Comparison of ENCODE assay signal across 10 mouse cellular contexts in the genomic region with DNA sequence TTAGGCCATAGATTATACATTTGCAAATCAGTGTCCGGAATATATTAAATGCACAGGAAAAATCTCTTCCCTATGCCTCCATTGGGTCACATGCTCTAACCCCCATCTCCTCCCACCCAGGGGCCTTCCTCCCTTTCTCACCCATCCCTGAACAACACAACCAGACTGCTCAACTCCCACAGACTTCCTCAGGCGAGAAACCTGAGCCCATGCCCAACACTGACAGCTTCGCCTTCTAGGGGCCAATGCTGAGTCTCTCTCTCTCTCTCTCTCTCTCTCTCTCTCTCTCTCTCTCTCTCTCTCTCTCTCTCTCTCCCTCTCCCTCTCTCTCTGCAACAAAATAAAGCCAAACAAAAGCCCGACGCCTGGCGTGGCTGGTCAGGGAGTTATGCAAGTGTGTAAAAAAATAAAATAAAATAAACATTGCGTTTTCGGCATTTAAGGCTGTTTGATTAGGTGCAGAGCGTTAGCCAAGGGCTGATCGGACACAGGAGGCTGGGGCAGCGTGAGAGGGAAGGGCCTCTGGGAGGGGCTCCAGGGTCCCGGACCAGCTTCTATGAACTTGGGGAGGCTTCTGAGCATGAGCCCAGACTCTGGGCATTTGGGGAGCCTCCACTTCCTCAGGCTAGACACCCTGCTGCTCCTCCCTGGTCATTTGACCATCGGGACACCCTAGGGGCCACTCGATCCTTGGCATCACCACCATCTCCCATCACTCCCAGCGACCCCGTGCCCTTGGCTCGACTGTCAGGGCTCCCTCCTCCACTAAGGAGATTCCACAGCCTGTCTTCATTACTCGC. TPM values are rescaled to one million over a fixed set of nuclear protein-coding genes. Genes with fewer than 3 reads are reported as not detected.
DNase-seq lines count a peak whose midpoint lies in the region; ATAC-seq and TF ChIP-seq lines count a peak whose summit lies in the region.
"Had no signal": no experiment of that assay in that cellular context is flagged by ENCODE, and none has a peak within 500 bp of the region (broad histone marks: within the 10 kb centered on the region; RNA-seq: fewer than 3 reads in every experiment).

No protein-coding gene starts in this region.

- TF ChIP-seq POLR2A in cerebellum, adult 2 months (IDR thresholded peaks at IDR 0.05; ENCODE audit: borderline replicate concordance, insufficient read depth, low read length), result no peak

- no peak for DNase-seq in heart, postnatal 36 days
- no peak for DNase-seq in liver, embryonic 11.5 days (ENCODE audit: low spot score)
- DNase-seq in liver, postnatal 0 days, result no peak
- no peak for DNase-seq in cerebellum, adult 2 months
- DNase-seq: thymus, postnatal 4 days had no signal

- H3K4me2 ChIP-seq in heart, embryonic 11.5 days, result peak overlapping the region; percentile 40
- peak overlapping the region; percentile 12; the same call in 1 of the 2 replicates for H3K4me2 ChIP-seq in liver, embryonic 11.5 days
- no peak overlapping the region for H3K4me2 ChIP-seq in liver, postnatal 0 days (ENCODE audit: low read depth, low read length)
- peak overlapping the region; percentile 74 for H3K4me2 ChIP-seq in embryonic facial prominence, embryonic 12.5 days (replicated peaks)
- peak overlapping the region; percentile 65 for H3K4me2 ChIP-seq in lung, embryonic 16.5 days (ENCODE audit: low read depth, low read length)
- H3K4me2 ChIP-seq in neural tube, embryonic 15.5 days, result no peak overlapping the region

- no peak overlapping the region for H3K9ac ChIP-seq in heart, embryonic 11.5 days (ENCODE audit: low read depth, low read length)
- H3K9ac ChIP-seq in liver, embryonic 11.5 days (ENCODE audit: low read depth, low read length), result no peak overlapping the region
- no peak overlapping the region for H3K9ac ChIP-seq in liver, postnatal 0 days (replicated peaks)
- no peak overlapping the region for H3K9ac ChIP-seq in embryonic facial prominence, embryonic 12.5 days
- no peak overlapping the region for H3K9ac ChIP-seq in lung, embryonic 16.5 days (ENCODE audit: low read length)
- no peak overlapping the region for H3K9ac ChIP-seq in neural tube, embryonic 15.5 days (replicated peaks)
- H3K9ac ChIP-seq: neural tube, embryonic 12.5 days had no signal

- 8% methylated on average over 18 of the region's 18 CpGs for WGBS in heart, embryonic 11.5 days (ENCODE audit: insufficient replicate concordance)
- 12% methylated on average over 18 of the region's 18 CpGs for WGBS in liver, embryonic 11.5 days
- WGBS in liver, postnatal 0 days (ENCODE audit: insufficient replicate concordance), result 11% methylated on average over 18 of the region's 18 CpGs
- WGBS in embryonic facial prominence, embryonic 12.5 days, result 4% methylated on average over 18 of the region's 18 CpGs
- 6% methylated on average over 18 of the region's 18 CpGs for WGBS in lung, embryonic 16.5 days
- 14% methylated on average over 18 of the region's 18 CpGs for WGBS in cerebellum, adult 2 months
- WGBS in neural tube, embryonic 15.5 days, result 8% methylated on average over 18 of the region's 18 CpGs

- peaks cover 87% of the 10 kb centered on the region for H3K27me3 ChIP-seq in heart, embryonic 11.5 days (ENCODE audit: control insufficient read depth, insufficient read depth, low read length)
- H3K27me3 ChIP-seq in liver, embryonic 11.5 days (replicated peaks; ENCODE audit: control insufficient read depth, insufficient read depth, low read length), result peaks cover 79% of the 10 kb centered on the region
- H3K27me3 ChIP-seq in liver, postnatal 0 days (ENCODE audit: insufficient read depth, low read length), result peaks cover 73% of the 10 kb centered on the region
- peaks cover 85% of the 10 kb centered on the region for H3K27me3 ChIP-seq in embryonic facial prominence, embryonic 12.5 days
- peaks cover 61% of the 10 kb centered on the region for H3K27me3 ChIP-seq in lung, embryonic 16.5 days (ENCODE audit: control insufficient read depth, insufficient read depth, low read depth, low read length)
- H3K27me3 ChIP-seq in cerebellum, adult 2 months (ENCODE audit: control insufficient read depth, insufficient read depth, low read length), result peaks cover 10% of the 10 kb centered on the region; the same call in 1 of the 2 replicates
- H3K27me3 ChIP-seq in neural tube, embryonic 15.5 days (replicated peaks), result peaks cover 84% of the 10 kb centered on the region

- H3K4me1 ChIP-seq in heart, embryonic 11.5 days (ENCODE audit: control insufficient read depth, insufficient read depth, low read length), result peaks cover 18% of the 10 kb centered on the region; the same call in 1 of the 2 replicates
- H3K4me1 ChIP-seq in liver, embryonic 11.5 days (replicated peaks; ENCODE audit: control insufficient read depth, insufficient read depth, low read length), result peaks cover 6% of the 10 kb centered on the region
- no peaks in the 10 kb centered on the region; the same call in 1 of the 2 replicates for H3K4me1 ChIP-seq in liver, postnatal 0 days (ENCODE audit: insufficient read depth)
- peaks cover 47% of the 10 kb centered on the region for H3K4me1 ChIP-seq in embryonic facial prominence, embryonic 12.5 days
- peaks cover 29% of the 10 kb centered on the region for H3K4me1 ChIP-seq in lung, embryonic 16.5 days (replicated peaks; ENCODE audit: control insufficient read depth, insufficient read depth, low read length)
- H3K4me1 ChIP-seq in cerebellum, adult 2 months (ENCODE audit: control insufficient read depth, insufficient read depth, low read length), result peaks cover 4% of the 10 kb centered on the region; the same call in 1 of the 2 replicates
- H3K4me1 ChIP-seq in neural tube, embryonic 15.5 days, result peaks cover 47% of the 10 kb centered on the region

- H3K9me3 ChIP-seq in heart, embryonic 11.5 days (replicated peaks; ENCODE audit: control insufficient read depth, low read length), result no peaks in the 10 kb centered on the region
- no peaks in the 10 kb centered on the region for H3K9me3 ChIP-seq in liver, embryonic 11.5 days (ENCODE audit: control insufficient read depth, low read length)
- no peaks in the 10 kb centered on the region for H3K9me3 ChIP-seq in liver, postnatal 0 days (ENCODE audit: low read length)
- no peaks in the 10 kb centered on the region for H3K9me3 ChIP-seq in embryonic facial prominence, embryonic 12.5 days
- no peaks in the 10 kb centered on the region for H3K9me3 ChIP-seq in lung, embryonic 16.5 days (ENCODE audit: control insufficient read depth, low read length)
- no peaks in the 10 kb centered on the region for H3K9me3 ChIP-seq in neural tube, embryonic 15.5 days (replicated peaks)
- H3K9me3 ChIP-seq: neural tube, embryonic 12.5 days had no signal

- intact Hi-C loops in heart, postnatal 36 days (cut with DNase I), result no loop called here

- no peak overlapping the region for H3K27ac ChIP-seq in heart, embryonic 11.5 days (ENCODE audit: low read depth, low read length)
- H3K27ac ChIP-seq in liver, embryonic 11.5 days (ENCODE audit: low read depth, low read length), result no peak overlapping the region
- no peak overlapping the region for H3K27ac ChIP-seq in liver, postnatal 0 days (ENCODE audit: low read depth)
- no peak overlapping the region for H3K27ac ChIP-seq in embryonic facial prominence, embryonic 12.5 days
- no peak overlapping the region for H3K27ac ChIP-seq in lung, embryonic 16.5 days (ENCODE audit: low read length)
- no peak overlapping the region for H3K27ac ChIP-seq in cerebellum, adult 2 months (ENCODE audit: insufficient read depth, low read length)
- H3K27ac ChIP-seq in neural tube, embryonic 15.5 days (replicated peaks), result no peak overlapping the region
- H3K27ac ChIP-seq: neural tube, embryonic 12.5 days had no signal

- no peak overlapping the region for H3K4me3 ChIP-seq in heart, embryonic 11.5 days (ENCODE audit: low read depth, low read length)
- no peak overlapping the region for H3K4me3 ChIP-seq in liver, embryonic 11.5 days (ENCODE audit: low read depth, low read length)
- no peak overlapping the region for H3K4me3 ChIP-seq in liver, postnatal 0 days (ENCODE audit: low read depth, low read length)
- peak overlapping the region; percentile 9; the same call in 1 of the 2 replicates for H3K4me3 ChIP-seq in embryonic facial prominence, embryonic 12.5 days
- H3K4me3 ChIP-seq in lung, embryonic 16.5 days (ENCODE audit: low read length), result peak overlapping the region; percentile 2; the same call in 1 of the 2 replicates
- H3K4me3 ChIP-seq in cerebellum, adult 2 months (replicated peaks; ENCODE audit: insufficient read depth, low read depth, low read length), result no peak overlapping the region
- H3K4me3 ChIP-seq in neural tube, embryonic 15.5 days (replicated peaks), result no peak overlapping the region
- H3K4me3 ChIP-seq: neural tube, embryonic 12.5 days had no signal

- no peaks in the 10 kb centered on the region for H3K36me3 ChIP-seq in heart, embryonic 11.5 days (ENCODE audit: control insufficient read depth, insufficient read depth, low read length)
- H3K36me3 ChIP-seq in liver, embryonic 11.5 days (ENCODE audit: control insufficient read depth, insufficient read depth, low read length), result no peaks in the 10 kb centered on the region
- no peaks in the 10 kb centered on the region for H3K36me3 ChIP-seq in liver, postnatal 0 days (replicated peaks; ENCODE audit: insufficient read depth, low read length)
- H3K36me3 ChIP-seq in embryonic facial prominence, embryonic 12.5 days, result no peaks in the 10 kb centered on the region
- H3K36me3 ChIP-seq in lung, embryonic 16.5 days (ENCODE audit: control insufficient read depth, insufficient read depth, low read length), result no peaks in the 10 kb centered on the region
- H3K36me3 ChIP-seq in neural tube, embryonic 15.5 days, result no peaks in the 10 kb centered on the region
- H3K36me3 ChIP-seq: neural tube, embryonic 12.5 days had no signal

- ATAC-seq in heart, embryonic 11.5 days (replicated peaks; ENCODE audit: insufficient number of reproducible peaks, low FRiP score, low TSS enrichment), result no peak
- no peak for ATAC-seq in liver, embryonic 11.5 days (replicated peaks; ENCODE audit: low FRiP score)
- no peak for ATAC-seq in liver, postnatal 0 days
- ATAC-seq in embryonic facial prominence, embryonic 12.5 days (ENCODE audit: insufficient number of reproducible peaks, insufficient read depth, low FRiP score, low TSS enrichment), result 0 out of 2 replicates have a peak, but pooled peaks have one; percentile 19
- ATAC-seq in lung, embryonic 16.5 days (ENCODE audit: low read depth), result peak; percentile 53
- no peak for ATAC-seq in neural tube, embryonic 15.5 days (ENCODE audit: low FRiP score)

- TF ChIP-seq EP300 in liver, postnatal 0 days (IDR thresholded peaks at IDR 0.05; ENCODE audit: low read depth), result no peak

- no peak for TF ChIP-seq CTCF in liver, postnatal 0 days (IDR thresholded peaks at IDR 0.05; ENCODE audit: low read depth)
- no peak for TF ChIP-seq CTCF in cerebellum, adult 2 months (IDR thresholded peaks at IDR 0.05; ENCODE audit: borderline replicate concordance, insufficient read depth, low read depth, low read length)

RNA-seq across cellular contexts. Expression of gene Rspo1, which starts 1.2 kb away (rescaled TPM):
- polyA plus RNA-seq in heart, embryonic 11.5 days (2014; fragmentation: Nextera tagmentation; extraction: Ambion mirVana), result 6.9 and 10.4 TPM in 2 replicates
- 1 to 10 TPM; 3.1 to 6.7 TPM for total RNA-seq in heart, postnatal 36 days (2021)
- 4.9 and 5.2 TPM in 2 replicates for polyA plus RNA-seq in liver, embryonic 11.5 days (2014; fragmentation: Nextera tagmentation; extraction: Ambion mirVana)
- polyA plus RNA-seq in liver, postnatal 0 days (2015; fragmentation: Nextera tagmentation; extraction: Ambion mirVana), result 0.41 and 0.86 TPM in 2 replicates
- polyA plus RNA-seq in embryonic facial prominence, embryonic 12.5 days (2016; fragmentation: Nextera tagmentation; extraction: Ambion mirVana), result 7.2 and 11.4 TPM in 2 replicates
- polyA plus RNA-seq in lung, embryonic 16.5 days (2015; fragmentation: Nextera tagmentation; extraction: Ambion mirVana), result 7.4 and 8.0 TPM in 2 replicates
- polyA plus RNA-seq in cerebellum, adult 2 months (2012; rRNA removed), result 0.72 and 0.93 TPM in 2 replicates
- polyA plus RNA-seq in neural tube, embryonic 15.5 days (2015; fragmentation: Nextera tagmentation; extraction: Ambion mirVana), result 1.2 and 2.8 TPM in 2 replicates

RNA-seq across cellular contexts. Expression of gene Gnl2, which starts 31.3 kb away (rescaled TPM):
- 61.9 and 65.9 TPM in 2 replicates for polyA plus RNA-seq in heart, embryonic 11.5 days (2014; fragmentation: Nextera tagmentation; extraction: Ambion mirVana)
- total RNA-seq in heart, postnatal 36 days (2021), result 10 to 100 TPM; 26.7 to 34.2 TPM
- 106 and 107 TPM in 2 replicates for polyA plus RNA-seq in liver, embryonic 11.5 days (2014; fragmentation: Nextera tagmentation; extraction: Ambion mirVana)
- polyA plus RNA-seq in liver, postnatal 0 days (2015; fragmentation: Nextera tagmentation; extraction: Ambion mirVana), result 25.8 and 26.7 TPM in 2 replicates
- 101 and 105 TPM in 2 replicates for polyA plus RNA-seq in embryonic facial prominence, embryonic 12.5 days (2016; fragmentation: Nextera tagmentation; extraction: Ambion mirVana)
- polyA plus RNA-seq in lung, embryonic 16.5 days (2015; fragmentation: Nextera tagmentation; extraction: Ambion mirVana), result 70.6 and 70.8 TPM in 2 replicates
- 84.6 and 85.4 TPM in 2 replicates for polyA plus RNA-seq in cerebellum, adult 2 months (2012; rRNA removed)
- 88.6 and 91.7 TPM in 2 replicates for polyA plus RNA-seq in neural tube, embryonic 15.5 days (2015; fragmentation: Nextera tagmentation; extraction: Ambion mirVana)

RNA-seq across cellular contexts. Expression of gene Cdca8, which starts 46.0 kb away (rescaled TPM):
- 131 and 136 TPM in 2 replicates for polyA plus RNA-seq in heart, embryonic 11.5 days (2014; fragmentation: Nextera tagmentation; extraction: Ambion mirVana)
- total RNA-seq in heart, postnatal 36 days (2021), result 1 to 10 TPM; 1.5 TPM
- polyA plus RNA-seq in liver, embryonic 11.5 days (2014; fragmentation: Nextera tagmentation; extraction: Ambion mirVana), result 190 and 201 TPM in 2 replicates
- 49.5 and 56.3 TPM in 2 replicates for polyA plus RNA-seq in liver, postnatal 0 days (2015; fragmentation: Nextera tagmentation; extraction: Ambion mirVana)
- polyA plus RNA-seq in embryonic facial prominence, embryonic 12.5 days (2016; fragmentation: Nextera tagmentation; extraction: Ambion mirVana), result 158 and 176 TPM in 2 replicates
- 150 and 151 TPM in 2 replicates for polyA plus RNA-seq in lung, embryonic 16.5 days (2015; fragmentation: Nextera tagmentation; extraction: Ambion mirVana)
- 1.2 TPM in 2 replicates for polyA plus RNA-seq in cerebellum, adult 2 months (2012; rRNA removed)
- polyA plus RNA-seq in neural tube, embryonic 15.5 days (2015; fragmentation: Nextera tagmentation; extraction: Ambion mirVana), result 22.1 and 51.7 TPM in 2 replicates

RNA-seq across cellular contexts. Expression of gene 9930104L06Rik, which starts 48.2 kb away (rescaled TPM):
- polyA plus RNA-seq in heart, embryonic 11.5 days (2014; fragmentation: Nextera tagmentation; extraction: Ambion mirVana), result 3.2 and 5.4 TPM in 2 replicates
- total RNA-seq in heart, postnatal 36 days (2021), result 1 to 10 TPM; 6.6 to 9.1 TPM
- polyA plus RNA-seq in liver, embryonic 11.5 days (2014; fragmentation: Nextera tagmentation; extraction: Ambion mirVana), result 3.5 and 4.1 TPM in 2 replicates
- polyA plus RNA-seq in liver, postnatal 0 days (2015; fragmentation: Nextera tagmentation; extraction: Ambion mirVana), result 2.4 and 2.6 TPM in 2 replicates
- polyA plus RNA-seq in embryonic facial prominence, embryonic 12.5 days (2016; fragmentation: Nextera tagmentation; extraction: Ambion mirVana), result 19.5 and 20.1 TPM in 2 replicates
- 11.1 and 13.1 TPM in 2 replicates for polyA plus RNA-seq in lung, embryonic 16.5 days (2015; fragmentation: Nextera tagmentation; extraction: Ambion mirVana)
- 24.0 TPM in 2 replicates for polyA plus RNA-seq in cerebellum, adult 2 months (2012; rRNA removed)
- 14.2 and 15.2 TPM in 2 replicates for polyA plus RNA-seq in neural tube, embryonic 15.5 days (2015; fragmentation: Nextera tagmentation; extraction: Ambion mirVana)

Comparison
In these comparisons a context has a peak if more than half of its experiments do, and no peak if none do; other contexts are left out.
1. H3K4me2 ChIP-seq: peak in heart, embryonic 11.5 days (single experiment), liver, embryonic 11.5 days (single experiment), embryonic facial prominence, embryonic 12.5 days (single experiment) and lung, embryonic 16.5 days (single experiment); none in liver, postnatal 0 days (single experiment) and neural tube, embryonic 15.5 days (single experiment).
2. ATAC-seq: peak in embryonic facial prominence, embryonic 12.5 days (single experiment) and lung, embryonic 16.5 days (single experiment); none in heart, embryonic 11.5 days (single experiment), liver, embryonic 11.5 days (single experiment), liver, postnatal 0 days (single experiment) and neural tube, embryonic 15.5 days (single experiment).
3. H3K4me3 ChIP-seq: peak in embryonic facial prominence, embryonic 12.5 days (single experiment) and lung, embryonic 16.5 days (single experiment); none in heart, embryonic 11.5 days (single experiment), liver, embryonic 11.5 days (single experiment), liver, postnatal 0 days (single experiment), cerebellum, adult 2 months (single experiment) and neural tube, embryonic 15.5 days (single experiment).
4. RNA of gene Cdca8, which starts 46.0 kb away (polyA plus RNA-seq): 190 to 201 TPM in liver, embryonic 11.5 days, 158 to 176 TPM in embryonic facial prominence, embryonic 12.5 days, 150 to 151 TPM in lung, embryonic 16.5 days, 131 to 136 TPM in heart, embryonic 11.5 days, 49.5 to 56.3 TPM in liver, postnatal 0 days and 22.1 to 51.7 TPM in neural tube, embryonic 15.5 days; 1.2 TPM in cerebellum, adult 2 months; every median in the first group is over 10 times any median in the second.